Mouse (Mus musculus) CD4-positive naive resting alpha-beta T cell, adult 57 days (primary cell): ENCODE results near the gene Tmem30b. TPM values are rescaled to one million over a fixed set of nuclear protein-coding genes. Genes with fewer than 3 reads are reported as not detected.

Source experiments
- total RNA-seq: library from RNA; stranded (reverse); gene quantifications from one replicate; pipeline ENCODE4 v1.2.4, GENCODE M21; 2023

Tmem30b gene
- total RNA-seq = 0.33 TPM

DNA sequence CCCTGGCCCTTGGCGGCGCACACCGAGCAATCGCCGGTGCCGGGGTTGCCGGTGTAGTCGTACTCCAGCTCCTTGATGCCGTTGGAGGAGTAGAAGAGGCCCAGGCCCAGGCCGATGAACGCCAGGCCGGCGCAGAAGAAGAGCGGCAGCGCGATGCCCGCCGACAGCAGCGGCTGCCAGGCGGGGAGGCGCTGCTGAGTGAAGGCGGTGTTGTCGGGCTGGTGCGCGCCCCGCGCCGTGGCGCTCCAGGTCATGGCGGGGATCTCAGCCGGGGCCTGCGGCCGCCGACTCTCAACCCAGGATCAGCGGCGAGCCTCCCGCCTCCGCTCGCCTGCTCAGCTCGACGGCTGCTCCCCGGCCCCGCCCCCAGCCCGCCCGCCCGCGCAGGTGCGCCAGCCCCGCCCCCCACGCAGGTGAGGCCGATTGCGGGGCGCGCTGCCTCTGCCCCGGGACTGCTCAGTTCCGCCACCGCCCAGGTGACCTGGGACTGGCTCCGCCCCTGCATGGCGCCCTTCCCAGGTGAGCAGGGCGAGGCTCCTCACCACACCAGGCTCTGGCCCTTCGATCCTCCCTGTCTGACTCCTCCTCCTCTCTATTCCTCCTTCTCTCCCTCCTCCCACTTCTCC lies at the start of gene Tmem30b:
Gene Tmem30b, minus strand, starts transcription at position 307 of the 626 bp plus-strand sequence.

DNA sequence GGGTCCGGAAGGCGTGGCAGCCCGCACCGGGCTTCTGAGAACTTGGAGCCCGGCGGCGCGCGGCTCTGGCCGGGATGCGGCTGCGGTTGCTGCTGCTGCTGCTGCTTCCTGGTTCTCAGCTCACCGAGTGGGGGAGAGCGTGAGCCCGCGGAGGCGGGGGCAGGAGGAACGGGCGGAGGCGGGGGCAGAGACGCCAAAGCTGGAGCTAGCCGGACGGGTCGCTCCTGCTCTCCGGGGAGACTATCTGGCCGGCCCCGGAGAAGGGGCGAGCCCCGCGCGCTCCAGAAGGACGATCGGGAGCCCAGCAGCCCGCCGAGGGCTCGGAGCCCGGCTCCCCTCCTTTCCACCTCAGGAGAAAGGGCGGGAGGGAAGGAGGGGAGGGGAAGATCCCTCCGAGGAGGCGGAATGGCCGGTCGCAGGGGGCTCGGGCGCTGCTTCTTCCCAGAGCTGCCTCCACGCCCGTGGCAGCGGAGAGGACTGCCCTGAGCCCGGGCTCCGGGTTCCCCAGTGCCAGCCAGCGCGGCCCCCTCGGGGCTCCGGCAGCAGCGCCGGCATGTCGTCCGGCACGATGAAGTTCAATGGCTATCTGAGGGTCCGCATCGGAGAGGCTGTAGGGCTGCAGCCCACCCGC lies 38.5 kb upstream of the Tmem30b start, which contains the start of gene Prkch:
Gene Prkch, plus strand, starts transcription at position 187 of the 631 bp plus-strand sequence.

Other genes starting within 250 kb of the Tmem30b start
- gene Prkch, start 38.4 kb upstream of the Tmem30b start, total RNA-seq = 260 TPM